Mouse (Mus musculus) kidney, embryonic 14.5 days (tissue): ENCODE measurements around the gene Cplx3. TPM values are rescaled to one million over a fixed set of nuclear protein-coding genes. Genes with fewer than 3 reads are reported as not detected.

Source experiments
- ATAC-seq: fragments of 200-750 bp; cut with Nextera tagmentation; 2 replicates; pipeline ENCODE4 v1.8.0; 2017; ENCODE audit warnings: moderate number of reproducible peaks, mild to moderate bottlenecking, moderate TSS enrichment, moderate library complexity; ENCODE audit not compliant: low FRiP score, low TSS enrichment
- H3K27ac ChIP-seq: fragments of 300-500 bp; sonication (generic); 2 replicates; pipeline ENCODE4 v1.5.1; 2014; ENCODE audit warnings: low read depth, mild to moderate bottlenecking, low read length, moderate library complexity, mixed read lengths
- H3K27me3 ChIP-seq: fragments of 300-500 bp; sonication (generic); 2 replicates; pipeline ENCODE4 v1.6.1; 2014; ENCODE audit warnings: mild to moderate bottlenecking, low read length; ENCODE audit not compliant: control insufficient read depth, insufficient read depth
- H3K36me3 ChIP-seq: fragments of 300-500 bp; sonication (generic); 2 replicates; pipeline ENCODE4 v1.6.1; 2014; ENCODE audit warnings: low read length, mixed read lengths; ENCODE audit not compliant: control insufficient read depth, insufficient read depth
- H3K4me1 ChIP-seq: fragments of 300-500 bp; sonication (generic); 2 replicates; pipeline ENCODE4 v1.6.1; 2014; ENCODE audit warnings: low read length, mixed read lengths; ENCODE audit not compliant: control insufficient read depth, insufficient read depth
- H3K4me2 ChIP-seq: fragments of 300-500 bp; sonication (generic); replicated peaks from 2 replicates; pipeline ENCODE4 v1.6.1; 2014; ENCODE audit warnings: low read depth, mild to moderate bottlenecking, low read length
- H3K4me3 ChIP-seq: fragments of 300-500 bp; sonication (generic); 2 replicates; pipeline ENCODE4 v1.5.1; 2014; ENCODE audit warnings: mild to moderate bottlenecking, low read length
- H3K9ac ChIP-seq: fragments of 300-500 bp; sonication (generic); 2 replicates; pipeline ENCODE4 v1.6.1; 2014; ENCODE audit warnings: low read depth, mild to moderate bottlenecking, low read length, moderate library complexity
- H3K9me3 ChIP-seq: fragments of 300-500 bp; sonication (generic); 2 replicates; pipeline ENCODE4 v1.6.1; 2016; ENCODE audit warnings: low read length; ENCODE audit not compliant: control insufficient read depth
- WGBS: fragments of 180-500 bp; shearing (Covaris S2); extraction: QIAGEN DNeasy Blood & Tissue Kit; methylation state at CpG from one replicate; pipeline ENCODE4 v1.1.7; 2014; 5-methylcytosine and 5-hydroxymethylcytosine counted together
- polyA plus RNA-seq: library from polyadenylated mRNA; unstranded; fragments of >200 nt; fragmentation: Nextera tagmentation; extraction: Ambion mirVana; gene quantifications from 2 replicates; pipeline ENCODE4 v1.2.1, GENCODE M21; 2014

Cplx3 gene
- polyA plus RNA-seq, 1 experiment from 2014 or later = not detected

DNA sequence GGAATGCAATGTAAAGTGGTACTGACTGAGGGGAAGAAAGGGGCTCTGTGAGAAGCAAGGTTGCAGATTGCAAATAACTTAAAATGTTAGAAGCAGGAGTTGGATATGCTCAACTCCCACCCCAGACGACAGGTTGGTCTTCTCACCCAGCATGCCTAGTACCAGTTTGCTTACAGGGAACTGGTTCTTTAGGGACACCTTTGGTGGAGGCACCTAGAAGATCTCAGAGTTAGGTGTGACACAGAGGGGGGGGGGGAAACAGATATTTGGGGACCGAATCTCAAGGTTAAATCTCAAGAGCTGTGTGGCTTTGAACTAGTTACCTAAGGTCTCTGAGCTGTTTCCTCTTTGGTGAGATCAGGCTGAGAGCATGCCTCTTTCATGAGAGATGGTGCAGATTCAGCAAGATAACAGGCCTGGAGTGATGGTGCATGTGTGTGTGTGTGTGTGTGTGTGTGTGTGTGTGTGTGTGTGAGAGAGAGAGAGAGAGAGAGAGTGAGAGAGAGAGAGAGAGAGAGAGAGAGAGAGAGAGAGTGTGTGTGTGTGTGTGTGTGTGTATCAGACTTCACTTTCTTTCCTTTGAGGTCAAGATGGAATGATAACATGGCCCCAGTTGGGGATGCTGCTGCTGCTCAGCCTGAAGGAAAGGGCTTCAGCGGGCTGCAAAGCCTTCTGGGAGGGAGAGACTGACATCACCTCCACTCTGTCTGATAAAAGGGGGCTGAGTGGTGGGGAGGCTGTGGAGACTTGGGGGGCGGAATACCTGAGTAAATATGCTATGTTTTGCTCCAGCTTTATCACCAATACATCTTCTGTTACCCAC lies 41.4 kb upstream of the Cplx3 start:
- Histone ChIP-seq H3K4me1 (peaks cover 19% of the 10 kb centered on the region), H3K4me2 (no peak overlapping the region), H3K9me3 (no peaks in the 10 kb centered on the region), H3K4me3 (no peak overlapping the region), H3K36me3 (no peaks in the 10 kb centered on the region; the same call in 1 of the 2 replicates), H3K9ac (no peak overlapping the region), H3K27me3 (no peaks in the 10 kb centered on the region), H3K27ac (no peak overlapping the region)
- ATAC-seq = no peak
- WGBS = 78% methylated on average over 4 of the region's 4 CpGs

DNA sequence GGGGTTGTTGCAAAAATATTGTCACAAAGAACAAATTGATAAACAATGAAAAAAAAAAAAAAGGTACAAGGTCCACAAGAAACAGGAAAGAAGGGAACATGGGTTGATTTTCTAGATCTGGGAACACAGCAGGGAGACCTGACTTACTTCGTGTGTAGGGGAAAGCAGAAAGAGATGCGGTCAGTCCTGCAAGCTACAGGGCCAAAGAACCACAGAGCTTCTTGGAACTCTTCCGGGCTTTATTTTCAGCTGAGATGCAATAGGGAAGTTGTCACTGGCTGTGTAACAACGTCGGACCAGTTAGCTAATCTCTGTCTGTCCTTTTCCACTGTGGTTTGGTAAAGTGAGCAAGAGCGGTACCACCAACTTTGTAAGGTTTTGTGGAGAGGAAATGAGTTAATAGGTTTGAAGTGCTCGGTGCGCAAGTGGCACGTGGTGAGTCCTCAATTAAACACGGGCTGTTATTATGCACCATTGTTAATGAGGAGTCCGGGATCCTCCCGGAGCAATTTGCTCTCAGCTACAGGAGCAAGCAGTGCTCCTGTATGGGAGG lies 40.5 kb upstream of the Cplx3 start:
- WGBS = 65% methylated on average over 12 of the region's 12 CpGs
- H3K9me3 ChIP-seq = no peaks in the 10 kb centered on the region
- ATAC-seq = no peak
- H3K4me3 ChIP-seq = no peak overlapping the region
- H3K9ac ChIP-seq = no peak overlapping the region
- no peaks in the 10 kb centered on the region for H3K27me3 ChIP-seq
- peaks cover 25% of the 10 kb centered on the region for H3K4me1 ChIP-seq
- peaks cover 6% of the 10 kb centered on the region for H3K36me3 ChIP-seq
- H3K4me2 ChIP-seq = no peak overlapping the region
- no peak overlapping the region for H3K27ac ChIP-seq

DNA sequence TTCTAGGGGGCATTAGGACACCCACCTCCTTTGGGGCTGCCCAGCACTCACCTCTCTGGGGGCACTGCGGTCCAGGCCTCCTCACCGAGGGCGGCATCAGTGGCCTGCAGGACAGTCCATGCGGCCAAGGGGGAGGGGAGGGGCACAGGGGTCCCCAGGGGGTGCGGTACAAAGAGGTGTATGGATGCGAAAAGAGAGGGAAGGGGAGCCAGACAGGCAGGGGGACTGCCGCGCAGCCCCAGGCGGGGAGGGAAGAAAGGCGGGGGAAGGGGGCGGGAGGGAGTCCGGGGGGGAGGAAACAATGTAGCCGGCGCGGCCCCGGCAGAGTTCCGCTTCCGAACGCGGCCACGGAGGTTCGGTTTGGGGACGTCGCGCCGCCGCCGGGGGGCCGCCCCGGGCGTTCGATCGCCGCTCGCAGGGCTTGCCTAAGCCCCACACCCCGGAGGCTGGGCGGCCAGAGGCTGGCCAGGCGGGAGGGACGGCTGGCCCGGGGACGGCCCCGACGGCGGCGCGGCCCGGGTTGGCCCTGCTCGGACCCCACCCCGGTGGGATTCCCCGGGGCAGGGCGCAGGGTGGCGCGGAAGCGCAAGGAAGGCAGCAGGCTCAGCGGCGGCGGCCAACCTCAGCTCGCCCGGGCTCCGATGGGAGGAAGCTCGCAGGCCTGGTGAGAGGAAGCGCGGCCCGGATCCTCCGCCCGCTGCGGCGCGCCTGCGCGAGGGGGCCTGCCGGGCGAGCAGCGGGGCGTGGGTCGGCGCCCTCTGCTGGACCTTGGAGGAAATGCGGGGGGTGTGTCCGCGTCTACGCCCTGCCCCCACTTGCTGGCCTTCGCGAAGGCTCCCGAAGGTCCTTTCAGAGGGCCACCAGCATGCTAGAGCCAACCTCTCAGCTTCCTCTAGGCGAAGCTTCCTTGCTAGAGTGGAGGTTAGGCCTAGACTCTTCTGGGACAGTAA lies 39.1 kb upstream of the Cplx3 start:
- Histone ChIP-seq H3K9me3 (no peaks in the 10 kb centered on the region), H3K36me3 (peaks cover 12% of the 10 kb centered on the region), H3K4me3 (peak overlapping the region; percentile 75), H3K27ac (peak overlapping the region; percentile 91), H3K4me2 (peak overlapping the region; percentile 88), H3K4me1 (peaks cover 39% of the 10 kb centered on the region), H3K27me3 (no peaks in the 10 kb centered on the region), H3K9ac (peak overlapping the region; percentile 94)
- WGBS = under 1% methylated on average over 77 of the region's 85 CpGs
- ATAC-seq = peak; percentile 84

DNA sequence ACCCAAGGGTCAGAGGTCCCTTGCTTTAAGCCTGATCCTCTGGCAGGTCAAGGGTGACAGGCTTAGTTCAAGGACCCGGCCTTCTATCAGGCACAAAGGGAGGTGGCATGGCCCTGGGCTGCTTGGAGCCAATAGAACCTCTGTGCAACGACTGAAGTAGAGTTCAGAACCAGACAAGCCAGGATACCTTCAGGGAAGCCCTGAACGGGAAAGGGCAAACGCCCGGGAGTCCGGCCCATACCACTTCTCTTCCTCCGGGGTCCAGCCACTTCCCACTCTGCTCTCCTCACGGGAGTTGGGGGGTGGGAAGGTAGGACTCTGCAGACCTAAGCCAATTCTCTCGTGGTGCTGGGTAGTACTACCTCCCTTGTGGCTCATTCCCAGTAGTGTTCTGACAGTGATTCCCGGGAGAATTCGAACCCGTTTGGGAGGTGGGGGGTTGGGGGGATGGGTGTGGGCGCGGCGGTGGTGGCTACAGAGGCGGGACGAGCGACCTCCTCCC lies 38.4 kb upstream of the Cplx3 start:
- H3K9me3 ChIP-seq = no peaks in the 10 kb centered on the region
- peak overlapping the region; percentile 91 for H3K27ac ChIP-seq
- ATAC-seq = peak; percentile 22
- peak overlapping the region; percentile 75 for H3K4me3 ChIP-seq
- H3K36me3 ChIP-seq = peaks cover 12% of the 10 kb centered on the region
- no peaks in the 10 kb centered on the region for H3K27me3 ChIP-seq
- peaks cover 46% of the 10 kb centered on the region for H3K4me1 ChIP-seq
- peak overlapping the region; percentile 94 for H3K9ac ChIP-seq
- under 1% methylated on average over 18 of the region's 18 CpGs for WGBS
- peak overlapping the region; percentile 88 for H3K4me2 ChIP-seq

DNA sequence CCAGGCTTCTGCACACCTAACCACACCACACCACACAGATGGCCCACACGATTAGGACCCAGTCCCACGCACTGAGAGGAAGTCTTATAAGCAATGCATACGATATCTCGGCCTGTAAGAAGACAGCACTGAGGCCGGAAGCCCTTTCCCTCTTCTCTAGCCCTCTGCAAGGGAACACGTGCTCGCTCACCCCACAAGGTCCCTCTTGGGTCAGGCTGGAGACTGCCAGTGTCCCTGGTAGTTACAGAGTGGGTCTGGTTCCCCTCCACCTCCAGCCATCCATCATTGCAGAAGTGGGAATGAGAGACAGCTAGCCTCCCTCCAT lies 37.7 kb upstream of the Cplx3 start:
- Histone ChIP-seq H3K9ac (peak overlapping the region; percentile 94; the same call in 1 of the 2 replicates), H3K27ac (peak overlapping the region; percentile 47; the same call in 1 of the 2 replicates), H3K4me1 (peaks cover 53% of the 10 kb centered on the region), H3K36me3 (peaks cover 12% of the 10 kb centered on the region), H3K27me3 (no peaks in the 10 kb centered on the region), H3K4me2 (peak overlapping the region; percentile 88), H3K9me3 (no peaks in the 10 kb centered on the region), H3K4me3 (peak overlapping the region; percentile 75)
- no peak for ATAC-seq
- 25% methylated on average over 7 of the region's 7 CpGs for WGBS

DNA sequence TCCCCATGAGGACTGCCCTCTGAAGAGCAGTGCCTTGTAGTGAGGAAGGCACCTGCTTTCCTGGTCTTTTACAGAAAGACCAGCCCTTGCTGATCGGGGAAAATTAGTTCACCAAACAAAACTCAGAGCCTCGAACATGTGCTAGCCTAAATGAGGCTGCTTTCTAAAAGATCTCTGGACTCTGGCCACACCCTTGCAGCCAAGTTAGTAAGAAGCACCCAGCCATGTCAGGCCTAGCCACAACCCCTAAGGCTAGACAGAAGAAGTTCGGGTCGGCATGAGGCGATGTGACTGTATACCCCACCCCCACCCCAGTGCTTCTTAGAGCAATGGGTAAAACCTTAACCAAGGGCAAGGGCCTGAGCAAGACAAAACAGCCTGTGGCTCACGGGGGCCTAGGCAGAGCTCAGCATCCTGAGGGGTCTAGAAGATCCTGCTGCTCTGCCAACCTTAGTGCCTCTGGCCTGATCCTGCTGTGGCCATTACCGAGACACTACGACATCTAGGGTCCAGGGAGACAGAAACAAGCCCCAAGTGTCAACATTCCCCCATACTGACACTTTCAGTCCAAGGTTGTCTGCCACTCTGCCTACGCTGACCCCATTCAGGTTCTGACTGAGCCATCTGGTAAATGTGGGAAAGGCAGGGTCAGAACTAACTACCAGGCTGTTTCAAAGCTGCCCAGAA lies 37.2 kb upstream of the Cplx3 start:
- H3K9me3 ChIP-seq = no peaks in the 10 kb centered on the region
- H3K9ac ChIP-seq = peak overlapping the region; percentile 94; the same call in 1 of the 2 replicates
- peak overlapping the region; percentile 88 for H3K4me2 ChIP-seq
- WGBS = 61% methylated on average over 9 of the region's 9 CpGs
- no peaks in the 10 kb centered on the region for H3K27me3 ChIP-seq
- peak overlapping the region; percentile 47; the same call in 1 of the 2 replicates for H3K27ac ChIP-seq
- no peak for ATAC-seq
- H3K4me1 ChIP-seq = peaks cover 58% of the 10 kb centered on the region
- peak overlapping the region; percentile 75 for H3K4me3 ChIP-seq
- peaks cover 12% of the 10 kb centered on the region for H3K36me3 ChIP-seq

DNA sequence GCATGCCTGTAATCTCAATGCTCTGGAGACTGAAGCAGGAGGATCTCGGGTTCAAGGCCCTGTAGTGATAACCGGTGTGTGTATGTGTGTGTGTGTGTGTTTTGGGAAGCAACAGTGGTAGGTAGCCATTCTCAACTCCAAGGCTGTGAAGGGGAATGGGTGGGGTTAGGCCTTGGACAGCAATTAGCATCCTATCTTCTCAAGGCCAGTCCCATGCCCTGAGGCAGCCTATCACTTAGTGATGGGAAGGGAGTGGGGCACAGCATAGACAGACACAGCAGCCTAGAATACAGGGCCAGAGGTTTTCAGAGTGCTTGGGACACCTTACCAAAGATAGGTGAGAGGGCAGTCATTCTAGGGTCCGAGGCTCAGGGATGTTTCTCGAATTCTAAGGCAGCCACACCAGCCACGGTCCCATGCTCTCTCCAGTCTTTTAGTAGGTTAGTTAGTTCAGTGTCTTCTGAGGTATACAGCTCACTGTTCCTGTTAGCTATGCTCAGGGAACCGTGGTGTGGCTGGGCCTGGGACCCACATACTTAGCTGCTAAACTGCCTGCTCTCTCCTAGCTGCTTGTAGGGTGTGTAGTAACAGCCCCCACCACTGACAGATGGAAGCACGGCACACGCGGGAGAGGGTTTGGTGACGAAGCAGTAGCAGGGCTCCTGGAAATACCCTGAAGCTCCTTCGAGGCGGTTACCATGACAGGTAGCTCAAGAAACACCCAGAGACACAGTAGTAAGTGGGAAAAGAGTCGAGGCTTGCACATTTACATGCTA lies 35.9 kb upstream of the Cplx3 start:
- no peak for ATAC-seq
- H3K36me3 ChIP-seq = peaks cover 12% of the 10 kb centered on the region
- no peak overlapping the region for H3K27ac ChIP-seq
- no peaks in the 10 kb centered on the region for H3K9me3 ChIP-seq
- 86% methylated on average over 13 of the region's 13 CpGs for WGBS
- no peaks in the 10 kb centered on the region for H3K27me3 ChIP-seq
- H3K4me3 ChIP-seq = no peak overlapping the region
- H3K4me2 ChIP-seq = no peak overlapping the region
- 0 out of 2 replicates have a peak overlapping the region, but pooled peaks have one; percentile 12 for H3K9ac ChIP-seq
- H3K4me1 ChIP-seq = peaks cover 71% of the 10 kb centered on the region

DNA sequence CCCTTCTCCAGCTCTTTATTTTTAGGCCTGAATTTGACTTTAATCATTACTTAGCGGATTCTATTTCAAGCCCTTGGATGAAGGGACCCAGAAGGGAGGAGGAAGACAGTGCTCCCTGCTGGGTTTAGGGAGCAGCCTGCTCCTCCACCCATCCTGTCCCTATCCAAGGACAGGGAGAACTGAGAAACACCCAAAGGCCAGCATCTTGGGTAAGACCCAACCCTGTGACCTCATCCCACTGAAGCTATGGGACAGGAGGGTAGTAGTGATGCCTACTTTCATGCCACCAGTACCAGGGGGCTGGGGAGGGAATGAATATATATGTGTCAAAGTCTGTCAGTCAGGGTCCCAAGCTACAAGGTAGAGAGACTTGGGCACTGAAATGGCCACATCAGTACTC lies 34.9 kb upstream of the Cplx3 start:
- H3K27ac ChIP-seq = peak overlapping the region; percentile 66; the same call in 1 of the 2 replicates
- H3K4me2 ChIP-seq = peak overlapping the region; percentile 29
- H3K9me3 ChIP-seq = no peaks in the 10 kb centered on the region
- no peak overlapping the region; the same call in 1 of the 2 replicates for H3K9ac ChIP-seq
- ATAC-seq = no peak
- H3K4me3 ChIP-seq = no peak overlapping the region
- peaks cover 12% of the 10 kb centered on the region for H3K36me3 ChIP-seq
- H3K4me1 ChIP-seq = peaks cover 71% of the 10 kb centered on the region
- WGBS = 85% methylated on average over 1 of the region's 1 CpGs
- no peaks in the 10 kb centered on the region for H3K27me3 ChIP-seq
